15 mouse cellular contexts compared by ENCODE assay signal in genomic region chr10:35940641-35941040, GRCm38 (mm10).
"Had no signal": no experiment of that assay in that cellular context is flagged by ENCODE, and none has a peak within 500 bp of the region (broad histone marks: within the 10 kb centered on the region; RNA-seq: fewer than 3 reads in every experiment).

No protein-coding gene starts in this region.

- H3K36me3 ChIP-seq: neural tube, embryonic 13.5 days; neural tube, embryonic 15.5 days; stomach, embryonic 15.5 days had no signal

- H3K4me3 ChIP-seq: neural tube, embryonic 13.5 days; neural tube, embryonic 15.5 days; stomach, embryonic 15.5 days had no signal

- H3K9ac ChIP-seq: neural tube, embryonic 13.5 days; neural tube, embryonic 15.5 days; stomach, embryonic 15.5 days had no signal

- H3K4me1 ChIP-seq: neural tube, embryonic 13.5 days; neural tube, embryonic 15.5 days; stomach, embryonic 15.5 days had no signal

- H3K27me3 ChIP-seq: neural tube, embryonic 13.5 days; neural tube, embryonic 15.5 days; stomach, embryonic 15.5 days had no signal

- H3K9me3 ChIP-seq: neural tube, embryonic 13.5 days; neural tube, embryonic 15.5 days; stomach, embryonic 15.5 days had no signal

- DNase-seq: retina, postnatal 1 day; right cerebral cortex, adult 18-20 months; right cerebral cortex, postnatal 14 days; right cerebral cortex, postnatal 4 days; spleen, adult 18-20 months; thymus, adult 18-20 months; thymus, adult 2 months; thymus, postnatal 14 days; thymus, postnatal 25 days; thymus, postnatal 36 days; thymus, postnatal 4 days had no signal

- H3K4me2 ChIP-seq: neural tube, embryonic 13.5 days; neural tube, embryonic 15.5 days; stomach, embryonic 15.5 days had no signal

- H3K27ac ChIP-seq: neural tube, embryonic 13.5 days; neural tube, embryonic 15.5 days; stomach, embryonic 15.5 days; stomach, postnatal 0 days had no signal
